Mouse (Mus musculus) adipocyte (in vitro differentiated cells): Measurements from ENCODE around the gene Zic1.

Source experiments
- DNase-seq: peaks from one replicate; pipeline ENCODE4 v3.0.0-alpha.2; 2016; ENCODE audit warnings: low spot score

The Zic1 gene

GRCm38 (mm10) chr9:91384136-91384500 is 18.5 kb upstream of the Zic1 start:
- no peak for DNase-seq

GRCm38 (mm10) chr9:91383441-91384135 is 18.0 kb upstream of the Zic1 start:
- DNase-seq = no peak

GRCm38 (mm10) chr9:91382471-91383255 is 17.1 kb upstream of the Zic1 start:
- DNase-seq = no peak

- no peak for DNase-seq
Observed at GRCm38 (mm10) chr9:91382111-91382379, 16.4 kb upstream of the Zic1 start.

GRCm38 (mm10) chr9:91381284-91382110 is 15.9 kb upstream of the Zic1 start:
- DNase-seq = no peak

GRCm38 (mm10) chr9:91380458-91380914 is 14.9 kb upstream of the Zic1 start:
- no peak for DNase-seq

- no peak for DNase-seq
Observed at GRCm38 (mm10) chr9:91379781-91380457, 14.3 kb upstream of the Zic1 start.

- no peak for DNase-seq
Observed at GRCm38 (mm10) chr9:91379300-91379635, 13.7 kb upstream of the Zic1 start.

GRCm38 (mm10) chr9:91378411-91379299 is 13.0 kb upstream of the Zic1 start:
- DNase-seq = no peak

GRCm38 (mm10) chr9:91377873-91378150 is 12.2 kb upstream of the Zic1 start:
- DNase-seq = no peak

- DNase-seq = no peak
Observed at GRCm38 (mm10) chr9:91377036-91377872, 11.6 kb upstream of the Zic1 start.

GRCm38 (mm10) chr9:91374665-91375064 is 9.1 kb upstream of the Zic1 start:
- DNase-seq = no peak

- no peak for DNase-seq
Observed at GRCm38 (mm10) chr9:91373811-91374575, 8.4 kb upstream of the Zic1 start.

- no peak for DNase-seq
Observed at GRCm38 (mm10) chr9:91371608-91372007, 6.0 kb upstream of the Zic1 start.

- no peak for DNase-seq
Observed at GRCm38 (mm10) chr9:91371011-91371410, 5.4 kb upstream of the Zic1 start.

GRCm38 (mm10) chr9:91370191-91370708 is 4.6 kb upstream of the Zic1 start:
- DNase-seq = no peak

- DNase-seq = no peak
Observed at GRCm38 (mm10) chr9:91369293-91369991, 3.8 kb upstream of the Zic1 start.

GRCm38 (mm10) chr9:91368946-91369292 is 3.3 kb upstream of the Zic1 start:
- no peak for DNase-seq

GRCm38 (mm10) chr9:91368150-91368549 is 2.5 kb upstream of the Zic1 start:
- DNase-seq = no peak
